Mouse (Mus musculus): ENCODE results near the gene Tlk1.

Tlk1 gene

DNA sequence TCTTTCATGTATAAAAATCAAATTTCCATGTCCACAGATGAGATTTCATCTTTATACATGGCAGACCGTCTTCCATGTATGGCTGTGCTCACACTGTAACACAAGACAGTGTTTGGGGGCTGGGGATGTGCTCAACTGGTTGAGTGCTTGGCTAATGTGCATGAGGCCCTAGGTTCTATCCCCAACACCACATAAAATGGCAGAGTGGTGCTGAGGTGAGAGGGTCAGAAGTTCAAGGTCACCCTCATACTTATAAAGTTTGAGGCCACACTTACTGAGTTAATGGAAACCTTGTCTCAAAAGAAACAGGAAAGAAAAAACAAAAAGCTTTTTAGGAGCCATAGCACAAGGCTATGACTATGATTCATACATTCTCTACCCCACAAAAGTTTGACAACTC lies 25.1 kb downstream of the Tlk1 start:
- no peak for DNase-seq (ENCODE audit: low read depth in 1 of 2, low spot score in 2 of 2)

DNA sequence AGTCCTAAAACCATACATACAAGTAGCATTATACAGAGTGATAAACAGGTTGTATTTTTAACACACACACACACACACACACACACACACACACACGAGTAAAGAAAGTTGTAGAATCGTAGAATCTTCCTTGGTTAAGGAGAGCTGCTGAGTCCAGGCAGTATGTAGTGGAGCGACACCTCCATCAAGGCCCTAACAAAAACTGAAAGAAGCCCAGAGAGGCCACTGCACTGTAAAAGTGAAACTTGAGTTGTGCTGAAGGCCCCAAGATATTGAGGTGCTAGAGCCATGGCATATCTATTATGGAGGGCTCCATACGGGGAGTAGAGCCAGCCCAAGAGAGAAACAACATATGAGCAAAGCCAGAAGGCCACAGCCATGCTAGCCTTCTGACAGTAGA lies 32.3 kb downstream of the Tlk1 start:
- no peak for DNase-seq (ENCODE audit: low read depth in 1 of 2, low spot score in 2 of 2)

DNA sequence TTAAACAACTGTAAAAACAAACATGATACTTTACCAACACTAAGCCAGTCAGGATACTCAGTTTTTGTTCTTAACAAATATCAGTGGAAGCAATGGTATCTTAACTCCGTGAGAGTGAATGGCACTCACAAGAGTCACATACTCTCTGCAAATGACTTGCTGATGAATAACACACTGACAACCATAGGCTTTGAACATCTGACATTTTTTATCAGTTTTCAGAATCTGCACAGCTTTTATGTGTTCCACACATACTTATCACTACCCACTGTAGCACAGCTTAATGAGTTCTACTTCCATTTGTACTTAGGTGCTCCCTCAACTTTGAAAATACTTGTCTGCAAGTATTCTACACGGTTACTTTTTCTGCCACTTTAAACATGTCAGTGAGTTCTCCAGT lies 35.3 kb downstream of the Tlk1 start:
- no peak for DNase-seq (ENCODE audit: low read depth in 1 of 2, low spot score in 2 of 2)

DNA sequence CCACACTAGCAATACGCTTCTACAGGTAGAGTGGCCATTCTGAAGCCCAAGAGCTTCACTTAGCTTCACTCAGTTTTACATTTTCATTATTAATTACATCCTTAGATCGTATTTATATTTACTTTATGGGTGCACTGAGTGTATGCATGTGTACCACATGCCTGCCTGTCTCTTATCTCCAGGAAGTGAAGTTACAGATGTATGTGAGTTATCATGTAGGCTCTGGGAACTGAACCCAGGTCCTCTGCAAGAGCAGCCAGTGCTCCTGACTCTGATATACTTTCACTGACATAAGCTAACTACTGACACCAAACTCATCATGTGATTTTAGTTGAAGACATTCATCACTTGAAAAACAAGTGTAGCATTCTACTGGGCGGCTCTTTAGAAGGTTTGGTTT lies 36.2 kb downstream of the Tlk1 start:
- no peak for DNase-seq (ENCODE audit: low read depth in 1 of 2, low spot score in 2 of 2)

DNA sequence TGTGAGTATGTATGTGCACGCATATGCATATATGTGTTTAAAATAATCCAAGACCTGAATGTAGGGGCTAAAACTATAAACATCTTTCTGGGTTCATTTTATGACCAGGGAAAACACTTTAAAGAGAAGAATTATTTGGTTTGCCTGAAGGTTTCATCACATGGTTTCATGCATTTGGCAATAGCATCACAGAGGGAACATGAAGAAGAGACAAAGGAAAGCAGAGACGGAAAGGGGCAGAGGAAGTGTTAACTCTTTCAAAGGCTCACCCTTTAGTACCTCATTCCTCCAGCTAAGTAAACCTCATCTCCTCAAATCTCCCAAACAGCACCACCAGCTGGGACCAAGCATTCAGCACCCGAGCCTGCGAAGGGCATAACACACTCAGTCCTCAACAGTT lies 41.1 kb downstream of the Tlk1 start:
- DNase-seq (ENCODE audit: low read depth in 1 of 2, low spot score in 2 of 2), result no peak

DNA sequence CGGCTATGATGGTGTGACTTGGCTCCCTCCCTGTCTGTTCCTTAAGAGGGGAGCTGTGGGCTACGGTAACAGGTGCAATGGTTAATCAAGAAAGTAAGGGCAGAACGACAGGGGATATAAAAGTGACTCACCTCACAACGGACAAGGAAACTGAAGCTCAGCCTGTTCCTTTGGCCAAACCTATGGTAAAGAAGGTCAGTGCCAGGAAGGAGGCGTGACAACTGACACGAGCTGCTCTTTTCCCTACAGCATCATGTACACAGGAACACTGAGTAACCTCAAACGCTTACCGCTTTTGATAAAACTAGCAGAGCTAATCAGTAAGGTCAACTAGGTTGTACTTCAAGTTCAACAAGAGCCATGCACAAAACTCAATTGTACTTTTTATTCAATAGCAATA lies 42.0 kb downstream of the Tlk1 start:
- DNase-seq (ENCODE audit: low read depth in 1 of 2, low spot score in 2 of 2), result no peak

DNA sequence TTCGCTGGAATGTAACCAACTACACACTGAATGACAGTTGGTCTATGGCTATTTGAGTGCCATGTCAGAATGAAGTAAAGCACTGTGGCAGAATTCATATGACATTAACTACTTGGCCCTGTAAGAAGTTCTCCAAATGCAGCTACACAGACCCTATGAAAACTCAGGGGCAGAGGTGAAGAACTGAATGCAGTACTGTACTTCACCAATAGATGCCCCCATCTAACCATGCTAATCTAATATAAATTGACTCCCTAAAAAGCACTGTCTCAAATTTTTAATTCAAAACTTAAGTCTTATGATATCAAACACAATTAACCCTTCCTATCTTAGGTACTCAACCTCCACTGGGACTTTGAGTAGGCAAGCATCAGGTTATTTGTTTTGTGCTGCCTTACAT lies 45.9 kb downstream of the Tlk1 start:
- no peak for DNase-seq (ENCODE audit: low read depth in 1 of 2, low spot score in 2 of 2)

DNA sequence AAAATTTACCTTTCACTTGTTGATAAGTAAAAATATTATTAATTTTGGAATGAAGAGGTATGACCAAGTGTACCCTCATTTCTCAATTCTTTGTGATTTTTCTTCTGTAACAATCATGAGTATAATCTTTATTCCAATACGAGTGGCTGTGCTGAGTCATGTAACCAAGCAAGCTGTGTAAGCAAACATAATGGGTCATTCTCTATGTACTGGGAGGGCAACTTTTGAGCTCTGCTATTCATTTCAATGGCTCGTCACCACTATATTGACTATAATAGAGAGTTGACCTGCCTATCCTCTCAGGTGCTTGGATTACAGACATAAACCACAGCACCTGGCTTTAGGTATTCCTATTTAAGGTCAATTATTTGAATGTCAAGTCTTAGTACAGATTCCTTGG lies 48.8 kb downstream of the Tlk1 start:
- DNase-seq (ENCODE audit: low read depth in 1 of 2, low spot score in 2 of 2), result no peak

DNA sequence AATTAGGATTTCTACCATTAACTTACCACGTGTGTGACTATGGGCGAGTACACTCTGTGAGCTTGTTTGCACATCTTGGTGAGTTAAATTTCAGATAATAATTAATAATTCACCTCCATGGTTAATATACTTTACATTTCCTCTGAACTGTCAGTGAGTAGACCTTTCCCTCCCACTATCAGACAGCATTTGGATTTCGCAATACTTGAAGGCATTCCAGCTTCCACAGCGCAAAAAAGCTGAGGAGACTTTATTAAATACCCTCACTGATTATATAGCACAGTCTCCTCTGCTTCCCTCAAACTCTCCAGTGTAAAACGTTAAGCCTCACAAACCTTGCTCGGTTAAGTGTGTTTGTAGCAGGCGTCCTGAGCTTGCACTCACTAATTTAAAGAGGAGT lies 60.8 kb downstream of the Tlk1 start:
- no peak for DNase-seq (ENCODE audit: low read depth in 1 of 2, low spot score in 2 of 2)

DNA sequence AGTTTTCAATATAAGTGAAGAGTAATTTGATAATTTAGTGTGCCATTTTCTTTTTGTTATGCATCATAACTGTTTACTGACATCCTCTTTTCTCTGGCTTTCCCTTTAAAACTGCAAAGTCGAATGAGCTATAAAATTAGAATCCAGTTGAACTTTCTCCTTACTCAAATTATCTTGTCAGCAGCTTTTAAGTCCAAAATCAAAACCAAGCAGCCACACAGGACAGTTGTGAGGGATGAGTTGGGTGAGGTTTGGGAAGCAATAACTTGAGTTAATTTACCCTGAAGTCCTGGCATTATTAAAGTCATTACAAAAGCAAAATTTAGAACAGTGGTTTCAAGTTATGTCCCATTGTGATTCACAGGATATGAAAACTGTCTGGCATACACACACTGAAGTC lies 62.8 kb downstream of the Tlk1 start:
- DNase-seq (ENCODE audit: low read depth in 1 of 2, low spot score in 2 of 2), result no peak

DNA sequence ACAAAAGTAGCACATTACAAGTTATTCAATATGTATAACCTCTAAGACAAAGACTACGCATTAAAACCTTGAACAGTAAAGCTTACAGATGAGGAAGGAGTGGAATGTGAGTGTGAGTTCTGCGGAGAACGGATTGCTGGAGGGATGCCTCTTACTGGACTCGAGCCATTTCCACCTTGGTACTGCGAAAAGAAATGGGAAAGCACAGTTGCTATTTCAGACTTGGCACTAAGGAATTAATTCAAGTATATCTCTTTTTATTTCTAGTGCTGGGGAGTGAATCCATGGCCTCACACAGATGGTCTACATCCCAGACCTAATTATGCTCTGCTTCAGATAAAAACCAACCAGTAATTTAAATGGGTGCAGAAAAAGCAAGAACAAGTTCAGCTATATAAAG lies 73.4 kb downstream of the Tlk1 start:
- no peak for DNase-seq (ENCODE audit: low read depth in 1 of 2, low spot score in 2 of 2)

DNA sequence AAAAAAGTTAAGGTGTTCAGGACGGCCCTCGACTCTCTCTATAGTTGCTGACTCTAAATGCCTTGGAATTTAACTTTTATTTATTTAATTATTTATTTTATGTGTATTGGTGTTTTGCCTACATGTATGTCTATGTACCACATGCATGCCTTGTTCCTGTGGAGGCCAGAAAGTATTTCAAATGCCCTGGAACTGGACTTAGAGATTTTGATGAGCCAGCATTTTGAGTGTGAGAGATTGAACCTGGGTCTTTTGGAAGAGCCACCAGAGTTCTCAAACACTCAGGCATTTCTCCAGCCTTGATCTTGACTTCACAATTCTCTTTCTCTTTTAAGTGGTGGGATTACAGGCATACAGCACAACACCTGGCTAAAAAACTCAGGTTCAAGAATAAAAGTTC lies 73.9 kb downstream of the Tlk1 start:
- DNase-seq (ENCODE audit: low read depth in 1 of 2, low spot score in 2 of 2), result no peak

DNA sequence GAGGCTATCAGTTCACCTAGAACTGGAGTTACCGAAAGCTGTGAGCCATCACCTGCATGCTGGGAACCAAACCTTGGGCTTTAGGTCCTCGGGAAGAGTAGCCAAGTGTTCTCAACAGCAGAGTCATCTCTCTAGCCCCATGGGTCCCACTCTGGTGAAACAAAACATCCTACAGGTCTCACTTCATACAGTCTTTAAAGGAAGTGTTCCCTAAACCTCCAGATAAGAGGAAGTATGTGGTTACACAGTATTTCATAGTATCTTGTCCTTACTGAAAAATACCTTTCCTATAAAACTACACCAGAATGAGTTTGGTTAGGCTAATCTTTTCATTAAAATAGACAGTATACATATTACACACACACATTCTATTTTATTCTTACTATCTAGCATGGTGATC lies 82.9 kb downstream of the Tlk1 start:
- no peak for DNase-seq (ENCODE audit: low read depth in 1 of 2, low spot score in 2 of 2)

DNA sequence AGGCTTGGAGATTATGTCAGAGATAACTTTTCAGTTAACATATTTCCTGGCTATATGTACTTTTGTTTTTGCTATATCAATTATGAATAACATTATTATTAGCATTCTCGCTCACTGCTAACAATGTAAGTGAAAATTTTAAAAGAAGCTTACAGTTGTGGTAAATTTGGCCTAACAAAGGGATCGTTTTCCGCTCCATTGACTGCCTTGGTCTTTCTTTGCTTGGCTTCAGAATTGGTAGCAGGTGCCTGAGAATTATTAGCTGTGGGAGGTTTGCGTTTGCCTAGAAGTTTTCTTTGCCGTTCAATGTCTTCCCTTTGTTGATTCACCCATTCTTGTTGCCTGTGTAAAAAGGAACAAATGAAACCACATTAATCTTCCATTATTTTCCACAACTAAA lies 83.6 kb downstream of the Tlk1 start:
- DNase-seq (ENCODE audit: low read depth in 1 of 2, low spot score in 2 of 2), result no peak

DNA sequence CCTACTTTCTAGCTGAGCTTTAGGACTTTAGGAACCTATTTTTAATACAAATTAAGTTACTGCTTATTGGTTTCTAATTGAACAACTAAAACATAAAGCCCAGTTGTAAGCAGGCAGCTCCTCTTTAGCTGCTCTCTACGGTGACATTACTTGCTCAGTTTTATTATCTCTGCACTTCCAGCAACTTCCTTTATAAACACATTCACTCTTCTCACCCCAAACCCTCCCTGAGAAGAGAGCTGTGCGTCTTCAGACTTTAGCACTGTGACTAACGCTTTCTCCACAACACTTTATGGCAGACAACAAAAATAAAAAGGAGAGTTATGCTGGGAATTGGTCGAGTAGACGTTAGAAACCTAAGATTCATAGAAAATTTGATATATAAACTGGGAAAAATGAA lies 89.5 kb downstream of the Tlk1 start:
- no peak for DNase-seq (ENCODE audit: low read depth in 1 of 2, low spot score in 2 of 2)

DNA sequence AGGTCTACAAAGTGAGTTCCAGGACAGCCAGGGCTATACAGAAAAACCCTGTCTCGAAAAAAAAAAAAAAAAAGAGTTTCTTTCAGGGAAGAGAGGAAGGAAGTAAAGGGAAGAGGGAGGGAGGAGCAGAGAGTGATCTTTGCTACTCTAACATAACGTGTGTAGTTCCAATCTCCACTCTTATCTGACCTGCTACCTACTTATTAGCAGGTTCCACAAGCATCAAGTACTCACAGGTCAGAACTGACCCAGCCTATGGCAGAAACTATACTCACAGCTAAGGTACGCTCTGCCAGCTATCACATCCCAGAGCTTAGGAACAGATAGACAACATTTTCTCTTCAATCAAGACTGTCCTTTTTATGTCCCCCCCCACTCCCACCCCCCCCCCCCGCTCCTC lies 90.0 kb downstream of the Tlk1 start:
- no peak for DNase-seq (ENCODE audit: low read depth in 1 of 2, low spot score in 2 of 2)

DNA sequence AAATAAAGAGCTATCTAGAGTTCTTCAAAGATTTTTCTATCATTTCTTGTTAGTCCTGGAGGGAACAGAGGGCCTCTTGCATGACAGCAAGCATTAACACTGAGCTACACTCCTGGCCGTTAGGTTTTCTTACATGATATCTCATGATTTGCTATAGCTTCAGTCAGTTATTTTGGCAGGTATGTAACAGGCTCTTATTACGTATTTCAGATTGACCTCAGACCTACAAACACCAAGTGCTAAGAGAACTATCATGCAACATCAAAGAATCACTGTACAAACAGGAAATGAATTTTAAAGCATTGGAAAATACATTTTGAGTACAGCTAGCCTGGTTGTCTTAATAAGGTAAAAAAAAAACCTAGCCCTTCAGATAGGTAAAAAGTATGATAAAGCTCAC lies 98.4 kb downstream of the Tlk1 start:
- DNase-seq (ENCODE audit: low read depth in 1 of 2, low spot score in 2 of 2), result no peak

DNA sequence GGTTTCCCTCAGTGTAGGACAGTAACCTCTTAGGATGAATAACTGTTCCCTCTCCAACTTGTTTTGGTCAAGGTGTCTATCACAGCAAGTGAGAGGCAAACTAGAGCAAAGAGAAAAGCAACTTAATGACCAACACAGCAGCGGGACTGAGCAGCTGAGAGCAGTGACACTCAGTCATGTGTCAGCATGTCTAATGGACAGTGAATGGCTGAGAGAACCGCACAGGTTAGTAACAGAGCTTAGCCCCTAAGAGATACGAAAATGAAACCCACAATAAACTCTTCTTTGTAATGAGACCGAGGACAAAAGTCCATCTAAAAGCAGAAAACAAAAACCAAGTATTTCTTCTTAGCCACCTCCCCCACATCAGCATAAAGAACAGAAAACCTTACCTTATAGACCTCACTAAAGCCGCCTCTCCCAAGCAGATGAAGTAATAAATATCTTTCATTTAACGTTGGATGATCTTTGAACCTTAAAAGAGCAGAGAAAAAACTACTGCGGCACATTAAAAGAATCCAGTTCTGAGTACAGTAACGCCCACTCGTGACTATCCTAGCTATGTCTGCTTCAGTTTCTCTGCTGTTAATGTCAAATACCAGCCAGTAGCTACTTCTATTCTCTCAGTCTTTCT lies 101.8 kb downstream of the Tlk1 start:
- DNase-seq (ENCODE audit: low read depth in 1 of 2, low spot score in 2 of 2), result no peak

DNA sequence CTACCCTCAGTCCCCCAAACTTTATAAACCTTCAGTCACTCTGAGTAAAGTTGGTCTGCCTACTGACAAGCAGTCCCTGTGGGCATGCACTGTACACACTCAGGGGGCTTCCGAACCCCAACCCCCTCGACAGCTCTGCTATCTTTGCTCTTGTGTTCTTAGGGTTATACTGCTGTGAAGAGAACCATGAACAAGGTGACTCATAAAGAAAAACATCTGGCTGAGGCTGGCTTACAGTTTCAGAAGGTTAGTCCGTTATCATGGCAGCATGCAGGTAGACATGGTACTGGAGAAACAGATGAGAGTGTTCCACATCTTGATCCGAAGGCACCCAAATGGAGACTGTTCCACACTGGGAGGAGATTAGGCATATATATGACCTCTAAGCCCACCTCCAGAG lies 114.7 kb downstream of the Tlk1 start:
- DNase-seq (ENCODE audit: low read depth in 1 of 2, low spot score in 2 of 2), result no peak

DNA sequence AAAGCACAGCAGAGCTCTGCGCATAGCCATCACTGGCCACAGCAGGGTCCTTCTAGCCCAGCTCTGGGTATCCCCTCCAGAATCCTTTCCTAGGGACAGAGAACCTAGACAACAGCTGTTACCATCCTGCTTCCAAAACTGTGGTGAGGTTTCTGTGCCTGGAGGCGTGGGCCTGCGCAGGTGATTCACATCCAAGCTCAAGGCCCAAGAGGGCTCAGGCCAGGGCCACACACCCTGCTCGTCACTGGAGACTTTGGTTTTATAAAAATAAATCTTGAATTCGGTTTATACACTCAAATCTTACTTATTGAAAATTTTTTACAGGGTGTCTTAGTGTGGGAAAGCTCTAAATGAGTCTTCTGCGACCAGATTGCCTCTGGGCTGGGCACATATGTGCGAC lies 115.3 kb downstream of the Tlk1 start:
- DNase-seq (ENCODE audit: low read depth in 1 of 2, low spot score in 2 of 2), result no peak

DNA sequence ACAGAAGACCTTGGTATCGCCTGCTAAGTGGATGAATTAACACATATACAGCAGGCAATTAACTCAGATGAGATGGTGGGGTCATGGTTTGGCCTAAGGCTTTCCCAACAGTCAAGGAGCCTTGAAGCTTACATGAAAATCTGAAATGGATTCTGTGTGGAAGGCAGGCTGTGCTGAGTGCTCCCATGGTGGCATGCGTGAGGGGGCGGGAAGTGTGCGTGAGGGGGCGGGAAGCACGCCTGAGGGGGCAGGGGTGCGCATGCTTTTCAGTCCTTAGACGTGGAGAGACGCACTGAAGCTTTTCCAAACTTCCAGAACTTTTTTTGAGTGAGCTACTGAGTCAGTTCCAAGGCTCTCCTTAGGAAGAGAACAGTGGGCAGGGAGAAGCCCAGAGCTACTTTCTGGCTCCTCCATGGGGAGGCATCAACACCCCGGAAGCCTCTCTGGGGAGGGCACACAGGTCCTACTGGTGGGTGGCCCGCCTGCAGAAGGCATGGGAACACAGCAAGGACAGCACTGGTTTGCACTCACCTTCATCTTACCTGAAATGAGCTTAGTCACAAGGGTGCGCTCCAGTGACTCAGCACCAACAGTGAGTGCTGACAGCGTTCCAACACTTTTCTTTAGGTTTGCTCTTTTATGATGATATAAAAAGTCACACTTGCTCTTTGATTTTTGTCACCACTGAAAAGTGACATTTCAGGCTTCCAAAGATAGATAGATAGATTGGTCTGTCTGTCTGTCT lies 116.4 kb downstream of the Tlk1 start:
- no peak for DNase-seq (ENCODE audit: low read depth in 1 of 2, low spot score in 2 of 2)

DNA sequence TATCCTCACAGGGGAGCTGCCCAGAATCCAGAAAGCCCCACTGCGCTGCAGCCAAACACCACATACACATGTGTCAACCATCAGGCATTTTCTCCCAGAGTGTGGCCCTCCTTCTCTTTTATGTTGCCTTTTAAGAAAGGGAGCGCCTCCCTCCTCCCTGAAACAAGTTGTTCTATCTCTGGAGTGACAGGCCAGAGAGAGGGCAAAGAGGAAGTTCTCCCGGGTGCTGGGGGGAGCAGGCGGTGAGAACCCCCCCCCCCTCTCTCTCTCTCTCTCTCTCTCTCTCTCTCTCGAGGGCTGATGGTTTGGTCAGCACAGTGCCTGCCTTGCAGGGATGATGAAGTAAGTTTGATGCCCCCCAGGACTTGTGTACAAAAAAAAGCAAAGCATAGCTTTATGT lies 123.1 kb downstream of the Tlk1 start:
- no peak for DNase-seq (ENCODE audit: low read depth in 1 of 2, low spot score in 2 of 2)

DNA sequence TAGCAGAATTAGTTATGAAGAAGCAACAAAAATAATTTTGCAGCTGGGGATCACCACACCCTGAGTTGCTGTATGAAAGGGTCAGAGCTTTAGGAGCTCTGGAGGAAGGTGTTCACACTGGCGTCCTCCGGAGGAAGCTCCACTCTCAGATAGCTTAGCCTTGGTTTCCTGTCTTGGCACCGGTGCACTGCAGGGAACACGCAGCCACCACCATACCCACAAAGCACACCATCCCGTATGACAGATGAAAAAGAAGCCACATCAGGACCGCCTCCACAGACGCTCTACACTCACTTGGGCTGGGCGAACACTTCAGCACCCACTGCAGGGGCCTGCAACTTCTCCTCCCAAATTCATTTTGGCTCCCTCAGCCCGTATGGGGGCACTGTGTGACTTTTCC lies 124.0 kb downstream of the Tlk1 start:
- no peak for DNase-seq (ENCODE audit: low read depth in 1 of 2, low spot score in 2 of 2)
